Mouse (Mus musculus): ENCODE measurements around the gene Ap3d1. TPM values are rescaled to one million over a fixed set of nuclear protein-coding genes. Genes with fewer than 3 reads are reported as not detected.

Gene Ap3d1
- polyA plus RNA-seq, 1 experiment from 2014 or later = 112 TPM

DNA sequence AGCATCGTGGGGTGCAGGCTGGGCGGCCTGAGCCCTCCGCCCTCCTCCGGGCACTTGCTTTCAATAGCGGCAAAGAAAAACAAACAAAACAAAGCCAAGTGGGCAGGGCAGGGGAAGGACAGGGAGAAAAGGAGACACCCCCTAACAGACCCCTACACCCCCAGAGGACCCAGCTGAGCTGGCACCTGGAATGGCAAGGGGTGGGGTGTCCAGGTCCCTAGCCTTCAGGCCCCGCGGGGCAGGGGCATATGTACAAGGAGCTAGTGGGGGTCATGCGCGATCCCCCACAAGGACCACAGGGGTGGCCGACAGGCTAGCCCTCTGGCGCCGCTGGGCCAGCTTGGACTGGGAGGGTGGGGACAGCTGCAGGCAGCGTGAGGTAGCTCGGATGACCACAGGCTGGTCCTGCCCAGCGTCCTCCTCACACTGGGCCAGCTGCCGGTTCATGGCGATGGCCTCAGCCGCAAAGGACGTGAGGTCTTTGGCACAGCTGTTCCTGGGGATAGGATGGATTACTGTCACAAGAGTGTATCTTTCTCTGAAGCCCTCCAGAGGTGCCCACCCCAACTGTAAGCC lies 75.1 kb downstream of the Ap3d1 start:
- H3K36me3 ChIP-seq (replicated peaks; ENCODE audit: control insufficient read depth, insufficient read depth) = peaks cover 66% of the 10 kb centered on the region
- WGBS = 85% methylated on average over 19 of the region's 19 CpGs
- H3K9ac ChIP-seq = no peak overlapping the region
- ATAC-seq (ENCODE audit: low FRiP score) (no peak), DNase-seq (ENCODE audit: low spot score) (no peak)
- H3K4me3 ChIP-seq (replicated peaks; ENCODE audit: low read length) = no peak overlapping the region
- H3K27ac ChIP-seq = no peak overlapping the region
- no peaks in the 10 kb centered on the region for H3K9me3 ChIP-seq (ENCODE audit: control insufficient read depth, low read length)
- no peaks in the 10 kb centered on the region for H3K27me3 ChIP-seq (ENCODE audit: control insufficient read depth, insufficient read depth, low read length)
- no peak overlapping the region for H3K4me2 ChIP-seq (replicated peaks)
- H3K4me1 ChIP-seq (replicated peaks; ENCODE audit: control insufficient read depth, insufficient read depth, low read length) = no peaks in the 10 kb centered on the region; the same call in 1 of the 2 replicates

DNA sequence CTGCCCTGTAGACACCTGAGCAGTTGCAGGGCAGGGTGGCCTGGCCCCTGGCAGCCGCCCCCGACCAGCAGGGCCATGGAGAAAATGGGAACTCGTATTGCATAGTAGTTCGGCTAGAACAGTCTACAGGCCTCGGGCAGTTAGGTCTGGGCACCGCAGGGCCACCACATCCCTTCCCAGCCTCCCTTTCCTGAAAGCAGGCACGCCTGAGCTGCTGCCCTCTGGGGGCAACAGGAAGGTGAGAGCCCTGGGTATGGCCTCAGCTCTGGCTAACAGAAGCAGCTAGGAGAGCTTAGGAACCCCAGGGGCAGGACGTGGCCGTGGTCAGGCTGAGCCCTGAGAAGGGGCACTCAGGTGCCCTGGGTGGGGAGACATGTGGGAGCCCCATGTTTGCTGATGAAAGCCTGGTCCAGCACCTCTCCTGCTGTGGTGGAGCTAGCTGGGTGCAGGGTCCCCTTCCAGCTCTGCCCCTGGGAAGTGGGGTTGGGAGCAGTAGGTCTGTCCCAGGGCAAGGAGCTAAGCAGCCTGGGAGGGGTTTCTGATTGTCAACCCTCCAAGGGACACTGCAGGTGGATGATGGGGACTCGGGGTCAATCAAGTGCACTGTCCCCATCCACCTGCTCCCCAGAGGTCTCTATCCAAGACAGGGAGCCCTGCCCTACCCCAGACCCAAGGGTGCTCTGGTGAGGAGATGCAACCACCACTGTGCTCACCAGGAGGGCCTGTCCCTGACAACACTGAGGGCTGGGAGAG lies 75.9 kb downstream of the Ap3d1 start:
- H3K9me3 ChIP-seq (ENCODE audit: control insufficient read depth, low read length) = no peaks in the 10 kb centered on the region
- no peak overlapping the region for H3K9ac ChIP-seq
- H3K4me1 ChIP-seq (replicated peaks; ENCODE audit: control insufficient read depth, insufficient read depth, low read length) = no peaks in the 10 kb centered on the region; the same call in 1 of the 2 replicates
- no peak overlapping the region for H3K4me3 ChIP-seq (replicated peaks; ENCODE audit: low read length)
- H3K4me2 ChIP-seq (replicated peaks) = no peak overlapping the region
- H3K27ac ChIP-seq = no peak overlapping the region
- DNase-seq (ENCODE audit: low spot score) = no peak
- WGBS = 72% methylated on average over 10 of the region's 10 CpGs
- no peaks in the 10 kb centered on the region for H3K27me3 ChIP-seq (ENCODE audit: control insufficient read depth, insufficient read depth, low read length)
- peaks cover 59% of the 10 kb centered on the region for H3K36me3 ChIP-seq (replicated peaks; ENCODE audit: control insufficient read depth, insufficient read depth)
- no peak for ATAC-seq (ENCODE audit: low FRiP score)

DNA sequence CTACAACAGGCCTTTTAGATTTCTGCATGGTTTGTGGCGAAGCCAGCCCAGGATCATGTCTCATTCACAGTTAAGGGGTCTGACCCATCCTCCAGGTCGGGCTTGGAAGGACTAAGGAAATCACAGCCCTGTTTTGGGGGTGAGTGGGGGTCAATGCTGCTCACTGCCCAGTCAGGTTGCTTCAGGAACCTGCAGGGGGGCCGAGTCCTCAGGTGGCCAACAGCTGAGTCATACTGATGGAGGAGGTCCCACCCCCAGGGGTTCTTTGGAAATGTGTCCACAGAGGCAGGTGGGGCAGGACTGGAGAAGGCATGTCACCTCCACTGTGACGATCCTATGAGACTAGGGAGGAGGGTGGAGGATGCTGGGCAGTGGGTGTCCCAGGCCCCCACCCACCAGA lies 76.6 kb downstream of the Ap3d1 start:
- ATAC-seq (ENCODE audit: low FRiP score) = no peak
- no peak overlapping the region for H3K4me3 ChIP-seq (replicated peaks; ENCODE audit: low read length)

DNA sequence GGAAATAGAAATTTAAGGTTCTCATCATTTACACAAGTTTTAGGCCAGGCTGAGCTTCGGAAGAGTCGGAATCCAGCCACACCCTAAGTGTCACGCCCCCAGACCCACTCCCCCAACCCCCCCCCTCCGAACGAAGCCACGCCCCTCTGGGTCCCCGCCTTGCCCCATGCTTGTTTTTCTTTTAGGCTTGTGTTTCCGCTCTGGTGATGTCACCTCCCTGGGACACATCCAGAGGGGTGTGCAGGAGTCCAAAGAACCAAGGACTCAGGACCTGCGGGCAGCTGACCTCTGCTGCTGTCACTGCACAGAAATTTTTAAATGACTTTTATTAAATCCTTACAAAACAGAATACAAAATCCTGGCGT lies 77.1 kb downstream of the Ap3d1 start:
- DNase-seq (ENCODE audit: low spot score) (no peak), ATAC-seq (ENCODE audit: low FRiP score) (no peak)
- Histone ChIP-seq H3K4me2 (replicated peaks) (no peak overlapping the region), H3K4me3 (replicated peaks; ENCODE audit: low read length) (no peak overlapping the region), H3K27ac (no peak overlapping the region), H3K36me3 (replicated peaks; ENCODE audit: control insufficient read depth, insufficient read depth) (peaks cover 48% of the 10 kb centered on the region), H3K27me3 (ENCODE audit: control insufficient read depth, insufficient read depth, low read length) (no peaks in the 10 kb centered on the region), H3K9ac (peak overlapping the region; percentile 11; the same call in 1 of the 2 replicates), H3K9me3 (ENCODE audit: control insufficient read depth, low read length) (no peaks in the 10 kb centered on the region), H3K4me1 (replicated peaks; ENCODE audit: control insufficient read depth, insufficient read depth, low read length) (no peaks in the 10 kb centered on the region; the same call in 1 of the 2 replicates)
- 25% methylated on average over 10 of the region's 10 CpGs for WGBS

More for the DNA sequence above, 76.6 kb downstream of the Ap3d1 start:
- Histone ChIP-seq H3K36me3 (replicated peaks; ENCODE audit: control insufficient read depth, insufficient read depth) (peaks cover 52% of the 10 kb centered on the region), H3K9ac (no peak overlapping the region), H3K4me2 (replicated peaks) (no peak overlapping the region), H3K4me1 (replicated peaks; ENCODE audit: control insufficient read depth, insufficient read depth, low read length) (no peaks in the 10 kb centered on the region; the same call in 1 of the 2 replicates), H3K27me3 (ENCODE audit: control insufficient read depth, insufficient read depth, low read length) (no peaks in the 10 kb centered on the region), H3K27ac (no peak overlapping the region), H3K9me3 (ENCODE audit: control insufficient read depth, low read length) (no peaks in the 10 kb centered on the region)
- 65% methylated on average over 4 of the region's 4 CpGs for WGBS
- DNase-seq (ENCODE audit: low spot score) = no peak

DNA sequence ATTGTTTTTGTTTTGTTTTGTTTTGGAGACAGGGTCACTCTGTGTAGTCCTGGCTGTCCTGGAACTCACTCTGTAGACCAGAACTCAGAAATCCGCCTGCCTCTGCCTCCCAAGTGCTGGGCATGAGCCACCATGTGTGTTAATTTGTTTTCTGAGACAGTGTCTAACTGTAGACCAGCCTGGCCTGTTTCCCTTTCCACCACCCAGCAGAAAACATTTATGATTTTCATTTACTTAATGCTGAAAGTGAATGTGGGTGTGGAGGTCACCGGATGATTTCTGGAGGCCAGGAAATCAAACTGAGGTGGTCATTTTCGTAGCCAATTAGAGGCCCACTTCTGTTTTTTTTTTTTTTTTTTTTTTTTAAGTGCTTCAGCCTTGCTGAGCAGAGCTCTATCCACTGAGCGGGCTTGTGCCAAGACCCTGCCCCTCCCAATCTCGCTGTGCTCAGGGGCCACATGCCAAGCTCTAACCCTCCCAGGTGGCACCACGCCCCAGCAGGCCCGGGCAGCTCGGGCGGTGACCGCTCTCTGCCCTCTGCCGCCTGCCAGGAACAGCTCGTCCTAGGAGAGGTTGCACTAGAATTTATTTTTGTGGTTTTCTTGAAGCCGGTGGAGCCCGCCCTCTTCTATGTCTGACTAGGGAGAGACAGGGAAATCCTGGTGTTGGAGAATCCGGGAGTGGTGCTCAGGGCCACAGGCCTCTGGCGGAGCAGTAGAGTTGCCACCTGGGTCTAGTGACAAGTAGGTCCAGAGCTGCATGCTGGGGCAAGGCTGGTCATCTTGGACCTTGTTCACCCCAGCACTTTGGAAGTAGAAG lies 77.7 kb downstream of the Ap3d1 start:
- 46% methylated on average over 16 of the region's 16 CpGs for WGBS
- ATAC-seq (ENCODE audit: low FRiP score) = no peak

DNA sequence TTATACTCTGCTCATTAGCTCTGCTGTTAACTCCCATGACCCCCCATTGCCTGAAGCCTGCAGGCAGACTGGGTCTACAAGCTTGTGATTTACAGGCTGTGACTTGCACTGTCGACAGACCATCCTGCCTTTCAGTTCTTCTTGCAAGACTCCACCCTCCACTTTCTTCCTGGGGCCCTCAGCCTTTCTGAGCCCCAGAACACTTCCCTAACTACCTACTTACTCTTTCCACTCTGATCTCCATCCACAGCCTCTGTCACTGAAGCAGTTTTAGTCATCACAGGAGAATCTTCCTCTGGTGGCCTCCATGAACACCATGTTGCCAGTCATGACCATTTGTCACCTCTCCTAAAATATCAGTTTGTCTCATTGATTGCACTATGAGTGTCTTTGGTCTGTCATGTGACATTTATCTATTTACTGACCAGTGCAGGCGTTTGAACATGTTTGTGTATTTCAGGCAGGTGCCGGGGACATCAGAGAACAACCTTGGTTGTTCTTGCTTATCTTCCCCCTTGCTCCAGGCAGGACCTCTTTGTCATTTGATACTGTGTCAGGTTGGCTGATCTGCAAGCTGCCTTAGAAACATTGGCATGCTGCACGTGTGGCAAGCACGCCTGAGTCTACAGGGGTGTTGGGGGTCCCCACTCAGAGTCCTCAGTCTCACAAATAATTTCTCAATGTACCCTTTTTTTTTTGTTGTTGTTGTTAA lies 78.4 kb downstream of the Ap3d1 start:
- no peak overlapping the region for H3K4me2 ChIP-seq (replicated peaks)
- WGBS = 67% methylated on average over 5 of the region's 5 CpGs
- H3K4me3 ChIP-seq (replicated peaks; ENCODE audit: low read length) = no peak overlapping the region
- no peak overlapping the region; the same call in 1 of the 2 replicates for H3K27ac ChIP-seq
- H3K9me3 ChIP-seq (ENCODE audit: control insufficient read depth, low read length) = no peaks in the 10 kb centered on the region
- DNase-seq (ENCODE audit: low spot score) (no peak), ATAC-seq (ENCODE audit: low FRiP score) (no peak)
- no peak overlapping the region for H3K9ac ChIP-seq
- H3K4me1 ChIP-seq (replicated peaks; ENCODE audit: control insufficient read depth, insufficient read depth, low read length) = peaks cover 5% of the 10 kb centered on the region; the same call in 1 of the 2 replicates
- H3K27me3 ChIP-seq (ENCODE audit: control insufficient read depth, insufficient read depth, low read length) = no peaks in the 10 kb centered on the region
- H3K36me3 ChIP-seq (replicated peaks; ENCODE audit: control insufficient read depth, insufficient read depth) = peaks cover 34% of the 10 kb centered on the region

More for the DNA sequence above, 77.7 kb downstream of the Ap3d1 start:
- no peaks in the 10 kb centered on the region for H3K9me3 ChIP-seq (ENCODE audit: control insufficient read depth, low read length)
- peak overlapping the region; percentile 11; the same call in 1 of the 2 replicates for H3K9ac ChIP-seq
- H3K4me2 ChIP-seq (replicated peaks) = 0 out of 2 replicates have a peak overlapping the region, but pooled peaks have one; percentile 2
- H3K27ac ChIP-seq = no peak overlapping the region; the same call in 1 of the 2 replicates
- peaks cover 42% of the 10 kb centered on the region for H3K36me3 ChIP-seq (replicated peaks; ENCODE audit: control insufficient read depth, insufficient read depth)
- no peaks in the 10 kb centered on the region; the same call in 1 of the 2 replicates for H3K4me1 ChIP-seq (replicated peaks; ENCODE audit: control insufficient read depth, insufficient read depth, low read length)
- H3K4me3 ChIP-seq (replicated peaks; ENCODE audit: low read length) = no peak overlapping the region
- no peak for DNase-seq (ENCODE audit: low spot score)
- H3K27me3 ChIP-seq (ENCODE audit: control insufficient read depth, insufficient read depth, low read length) = no peaks in the 10 kb centered on the region

DNA sequence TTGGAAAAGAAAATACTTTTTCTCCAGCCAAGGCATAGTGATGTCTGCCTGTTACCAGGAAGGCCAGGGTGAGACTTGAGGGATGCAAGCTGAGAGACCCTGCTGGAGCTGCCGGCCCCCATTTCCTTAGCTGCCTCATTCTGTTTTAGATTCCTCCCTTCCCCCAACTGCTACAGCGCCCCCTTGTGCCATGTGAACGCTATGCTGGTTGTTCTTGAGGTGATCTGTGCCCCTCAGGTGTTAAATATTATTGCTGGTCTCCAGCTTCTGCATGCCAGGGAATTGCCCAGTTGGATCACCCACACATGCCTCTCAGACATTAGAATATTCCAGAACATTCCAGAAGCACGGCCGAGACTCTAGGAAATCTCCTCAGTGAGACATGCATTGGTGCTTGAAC lies 80.9 kb downstream of the Ap3d1 start:
- no peak overlapping the region for H3K4me3 ChIP-seq (replicated peaks; ENCODE audit: low read length)
- H3K4me1 ChIP-seq (replicated peaks; ENCODE audit: control insufficient read depth, insufficient read depth, low read length) = peaks cover 13% of the 10 kb centered on the region
- ATAC-seq (ENCODE audit: low FRiP score) (no peak), DNase-seq (ENCODE audit: low spot score) (no peak)
- peaks cover 9% of the 10 kb centered on the region for H3K36me3 ChIP-seq (replicated peaks; ENCODE audit: control insufficient read depth, insufficient read depth)
- no peak overlapping the region for H3K4me2 ChIP-seq (replicated peaks)
- H3K27ac ChIP-seq = no peak overlapping the region
- no peak overlapping the region for H3K9ac ChIP-seq
- no peaks in the 10 kb centered on the region for H3K9me3 ChIP-seq (ENCODE audit: control insufficient read depth, low read length)
- H3K27me3 ChIP-seq (ENCODE audit: control insufficient read depth, insufficient read depth, low read length) = no peaks in the 10 kb centered on the region
- 38% methylated on average over 5 of the region's 5 CpGs for WGBS

DNA sequence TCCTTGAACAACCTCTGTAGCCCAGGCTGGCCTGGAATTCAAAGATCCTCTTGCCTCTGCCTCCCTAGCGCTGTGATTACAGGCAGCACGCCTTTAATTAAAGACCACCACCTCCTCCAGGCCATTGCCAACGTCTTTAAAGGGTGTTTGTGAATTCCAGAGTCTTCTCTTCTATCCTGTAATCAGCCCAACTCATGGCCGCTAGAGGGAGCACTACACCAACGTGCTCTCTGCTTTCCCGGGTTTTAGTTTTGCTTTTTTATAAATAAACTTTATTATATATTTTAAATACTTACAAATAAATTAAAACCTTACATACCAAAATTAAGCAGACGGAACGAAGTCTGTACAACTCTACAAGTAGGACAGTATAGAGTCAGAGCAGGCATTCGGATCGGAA lies 82.9 kb downstream of the Ap3d1 start:
- H3K36me3 ChIP-seq (replicated peaks; ENCODE audit: control insufficient read depth, insufficient read depth) = no peaks in the 10 kb centered on the region
- H3K4me2 ChIP-seq (replicated peaks) = peak overlapping the region; percentile 32
- DNase-seq (ENCODE audit: low spot score) (peak; percentile 87), ATAC-seq (ENCODE audit: low FRiP score) (no peak)
- H3K4me3 ChIP-seq (replicated peaks; ENCODE audit: low read length) = no peak overlapping the region
- H3K27me3 ChIP-seq (ENCODE audit: control insufficient read depth, insufficient read depth, low read length) = no peaks in the 10 kb centered on the region
- peak overlapping the region; percentile 17; the same call in 1 of the 2 replicates for H3K27ac ChIP-seq
- WGBS = 14% methylated on average over 10 of the region's 10 CpGs
- peaks cover 25% of the 10 kb centered on the region for H3K4me1 ChIP-seq (replicated peaks; ENCODE audit: control insufficient read depth, insufficient read depth, low read length)
- no peaks in the 10 kb centered on the region for H3K9me3 ChIP-seq (ENCODE audit: control insufficient read depth, low read length)
- H3K9ac ChIP-seq = no peak overlapping the region; the same call in 1 of the 2 replicates

Measured in hindbrain, embryonic 14.5 days (tissue).